Mouse (Mus musculus): Measurements from ENCODE around the gene Cdk19.

DNA sequence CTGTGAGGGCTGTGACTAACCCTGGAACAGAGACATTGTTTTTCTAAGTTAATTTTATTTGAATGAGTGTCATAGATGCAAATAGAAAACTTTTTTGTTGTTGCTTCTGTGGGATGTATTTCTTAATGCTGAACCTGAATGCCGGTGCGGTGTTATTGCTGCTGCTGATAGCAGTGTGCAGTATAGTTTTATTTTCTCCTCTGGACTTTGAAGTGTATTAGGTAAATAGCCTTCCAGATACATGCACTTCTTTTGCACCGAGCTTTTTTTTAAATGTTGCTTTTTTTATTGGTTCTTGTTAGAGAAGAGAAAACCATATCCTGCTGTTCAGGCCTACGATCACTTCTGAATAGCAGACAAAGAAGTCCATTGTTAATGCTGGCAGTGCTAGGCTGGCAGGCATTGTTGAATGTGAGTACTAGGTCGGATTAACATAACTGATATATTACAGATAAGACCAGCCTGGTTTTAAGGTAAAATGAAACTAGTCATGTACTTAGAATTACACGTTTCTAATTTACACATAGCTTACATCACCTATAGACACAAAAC lies 104.5 kb downstream of the Cdk19 start:
- TF ChIP-seq CTCF (IDR thresholded peaks at IDR 0.05 in 2 of 3, conservative IDR thresholded peaks at IDR 0.05 in 1 of 3; ENCODE audit: control insufficient read depth in 1 of 3, insufficient read depth in 1 of 3, low read depth in 2 of 3, low read length in 3 of 3, poor library complexity in 1 of 3, severe bottlenecking in 1 of 3) = no peak
- TF ChIP-seq USF1 (IDR thresholded peaks at IDR 0.05; ENCODE audit: low read depth, low read length) = no peak
- TF ChIP-seq POLR2A (IDR thresholded peaks at IDR 0.05; ENCODE audit: control insufficient read depth in 1 of 2, insufficient read depth in 1 of 2, low read depth in 1 of 2, low read length in 2 of 2, poor library complexity in 1 of 2) = no peak
- TF ChIP-seq NELFE (IDR thresholded peaks at IDR 0.05; ENCODE audit: low read depth, low read length) = no peak
- TF ChIP-seq ETS1 (IDR thresholded peaks at IDR 0.05; ENCODE audit: low read depth, low read length) = no peak
- no peak for TF ChIP-seq HCFC1 (IDR thresholded peaks at IDR 0.05; ENCODE audit: low read depth, low read length)
- TF ChIP-seq UBTF (IDR thresholded peaks at IDR 0.05; ENCODE audit: borderline replicate concordance, insufficient read depth, low read depth, low read length) = no peak
- TF ChIP-seq GATA1 (IDR thresholded peaks at IDR 0.05; ENCODE audit: low read depth, low read length) = no peak
- no peak for TF ChIP-seq MAFK (IDR thresholded peaks at IDR 0.05; ENCODE audit: borderline replicate concordance, low read depth, low read length)
- no peak for TF ChIP-seq NRF1 (IDR thresholded peaks at IDR 0.05; ENCODE audit: insufficient read depth, low read depth, low read length, poor library complexity, severe bottlenecking)
